Mouse (Mus musculus) 416B (cell line): ENCODE results near the gene Gm21317.
"Not testable (repeated sequence)": the region's sequence is repeated elsewhere in the genome, so short reads cannot be mapped to it uniquely, and the experiment has no call there.

Source experiments
- DNase-seq: peaks from one replicate; pipeline ENCODE4 v3.0.0; 2011; ENCODE audit warnings: low read depth

Gene Gm21317

GRCm38 (mm10) chrY:82224927-82225326, at the start of gene Gm21317:
Gene Gm21317 (plus strand): TSS chrY:82225227.
- not testable (repeated sequence) for DNase-seq
